Mouse (Mus musculus): ENCODE results near the gene 1700016K19Rik. TPM values are rescaled to one million over a fixed set of nuclear protein-coding genes. Genes with fewer than 3 reads are reported as not detected.

1700016K19Rik gene
- polyA plus RNA-seq, 1 experiment, result not detected

DNA sequence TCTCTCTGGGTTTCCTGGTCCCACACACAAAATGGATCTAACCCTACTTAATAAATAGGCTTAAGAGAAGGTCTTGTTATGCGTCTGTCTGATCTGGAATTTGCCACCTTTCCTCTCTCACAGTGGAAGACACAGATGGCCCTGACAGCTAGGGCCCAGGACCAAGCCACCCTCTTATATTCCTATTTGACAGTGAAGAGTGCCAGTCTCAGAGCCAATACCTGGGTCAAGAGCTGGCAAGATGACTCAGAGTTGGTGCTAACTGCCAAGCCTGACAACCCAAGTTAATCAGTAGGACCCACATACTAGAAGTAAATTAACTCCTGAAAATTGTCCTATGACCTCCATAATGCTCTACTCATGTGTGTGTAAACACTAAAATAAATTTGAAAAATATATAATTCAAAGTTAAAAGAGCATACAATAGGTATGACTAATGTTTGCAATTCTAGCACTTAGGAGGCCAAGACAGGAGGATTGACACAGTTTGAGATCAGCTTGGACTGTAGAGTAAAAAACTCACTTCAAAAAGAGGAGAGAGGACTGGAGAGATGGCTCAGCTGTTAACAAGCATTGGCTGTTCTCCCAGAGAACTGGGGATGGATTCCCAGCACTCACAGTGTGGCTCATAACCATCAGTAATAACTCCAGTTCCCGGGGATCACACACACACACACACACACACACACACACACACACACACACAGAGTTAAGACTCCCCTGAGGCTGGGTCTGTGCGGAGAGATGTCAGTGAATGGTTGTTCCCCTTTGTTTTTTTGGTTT lies 39.8 kb downstream of the 1700016K19Rik start:
- no peaks in the 10 kb centered on the region for H3K79me2 ChIP-seq (ENCODE audit: control insufficient read depth, insufficient read depth)
- no peaks in the 10 kb centered on the region for H3K36me3 ChIP-seq (ENCODE audit: control insufficient read depth, insufficient read depth)
- no peak overlapping the region for H3ac ChIP-seq (ENCODE audit: control insufficient read depth, insufficient read length, low read depth)
- H3K27me3 ChIP-seq (ENCODE audit: control insufficient read depth, insufficient read depth, insufficient read length), result peaks cover 3% of the 10 kb centered on the region
- H3K4me3 ChIP-seq (ENCODE audit: insufficient read depth, poor library complexity, severe bottlenecking), result no peak overlapping the region
- no peak for TF ChIP-seq USF1 (IDR thresholded peaks at IDR 0.05; ENCODE audit: low read depth)
- TF ChIP-seq MYOG (IDR thresholded peaks at IDR 0.05; ENCODE audit: control insufficient read depth, extremely low read depth, insufficient read length), result no peak
- TF ChIP-seq CEBPB (IDR thresholded peaks at IDR 0.05; ENCODE audit: low read depth), result no peak
- H3K79me3 ChIP-seq (ENCODE audit: low read depth), result no peaks in the 10 kb centered on the region

- Histone ChIP-seq H3K36me3 (ENCODE audit: control insufficient read depth, insufficient read depth) (no peaks in the 10 kb centered on the region), H3K79me3 (ENCODE audit: low read depth) (no peaks in the 10 kb centered on the region), H3K4me3 (ENCODE audit: insufficient read depth, poor library complexity, severe bottlenecking) (no peak overlapping the region), H3K79me2 (ENCODE audit: control insufficient read depth, insufficient read depth) (no peaks in the 10 kb centered on the region), H3K27me3 (ENCODE audit: control insufficient read depth, insufficient read depth, insufficient read length) (no peaks in the 10 kb centered on the region), H3ac (ENCODE audit: control insufficient read depth, insufficient read length, low read depth) (no peak overlapping the region)
- TF ChIP-seq CTCF (IDR thresholded peaks at IDR 0.05; ENCODE audit: control insufficient read depth, insufficient read depth, insufficient read length) (no peak), MAX (IDR thresholded peaks at IDR 0.05) (no peak), CEBPB (IDR thresholded peaks at IDR 0.05; ENCODE audit: low read depth) (no peak), USF1 (IDR thresholded peaks at IDR 0.05; ENCODE audit: low read depth) (no peak), FOSL1 (IDR thresholded peaks at IDR 0.05; ENCODE audit: insufficient read depth, low read length, poor library complexity, severe bottlenecking) (no peak), MYOD1 (IDR thresholded peaks at IDR 0.05; ENCODE audit: control insufficient read depth, insufficient read length, low read depth) (no peak), MYOG (IDR thresholded peaks at IDR 0.05; ENCODE audit: control insufficient read depth, extremely low read depth, insufficient read length) (no peak)
Measured at GRCm38 (mm10) chr11:76040106-76040505, 40.4 kb downstream of the 1700016K19Rik start.

- no peaks in the 10 kb centered on the region for H3K36me3 ChIP-seq (ENCODE audit: control insufficient read depth, insufficient read depth)
- H3K4me3 ChIP-seq (ENCODE audit: insufficient read depth, poor library complexity, severe bottlenecking), result no peak overlapping the region
- no peaks in the 10 kb centered on the region for H3K27me3 ChIP-seq (ENCODE audit: control insufficient read depth, insufficient read depth, insufficient read length)
- TF ChIP-seq MAX (IDR thresholded peaks at IDR 0.05) (no peak), MYOG (IDR thresholded peaks at IDR 0.05; ENCODE audit: control insufficient read depth, extremely low read depth, insufficient read length) (no peak), CTCF (IDR thresholded peaks at IDR 0.05; ENCODE audit: control insufficient read depth, insufficient read depth, insufficient read length) (no peak), CEBPB (IDR thresholded peaks at IDR 0.05; ENCODE audit: low read depth) (no peak), MYOD1 (IDR thresholded peaks at IDR 0.05; ENCODE audit: control insufficient read depth, insufficient read length, low read depth) (no peak), FOSL1 (IDR thresholded peaks at IDR 0.05; ENCODE audit: insufficient read depth, low read length, poor library complexity, severe bottlenecking) (no peak), USF1 (IDR thresholded peaks at IDR 0.05; ENCODE audit: low read depth) (no peak)
- no peaks in the 10 kb centered on the region for H3K79me2 ChIP-seq (ENCODE audit: control insufficient read depth, insufficient read depth)
- H3ac ChIP-seq (ENCODE audit: control insufficient read depth, insufficient read length, low read depth), result no peak overlapping the region
- H3K79me3 ChIP-seq (ENCODE audit: low read depth), result no peaks in the 10 kb centered on the region
Measured at GRCm38 (mm10) chr11:76040761-76041376, 41.2 kb downstream of the 1700016K19Rik start.

DNA sequence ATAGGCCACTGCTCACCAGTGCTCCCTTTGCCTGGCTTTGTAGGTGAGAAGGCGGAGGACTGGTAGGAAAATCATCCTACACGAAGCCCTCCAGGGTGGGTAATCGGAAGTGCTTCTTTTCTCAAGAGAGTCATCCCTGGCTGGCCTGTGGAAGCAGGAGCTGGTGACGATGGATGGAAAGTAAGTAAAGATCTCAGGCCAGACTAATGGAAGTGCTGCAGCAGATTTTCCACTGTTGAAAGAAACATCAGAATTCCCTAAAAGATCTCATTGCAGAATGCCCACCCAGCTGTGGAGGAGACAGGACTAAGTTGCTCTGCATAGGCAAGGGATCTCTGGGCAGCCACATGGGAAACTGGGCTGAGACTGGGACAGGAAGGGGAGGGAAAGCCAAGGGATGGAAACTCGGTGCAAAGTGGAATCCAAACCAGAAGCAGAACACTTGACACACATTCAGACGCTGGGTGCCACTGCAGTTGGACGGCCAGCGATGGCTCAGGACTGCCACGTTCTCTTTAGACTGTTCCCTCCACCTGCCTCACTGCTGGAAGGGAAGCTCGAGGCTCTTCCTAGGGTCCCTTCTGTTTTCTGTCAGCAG lies 42.4 kb downstream of the 1700016K19Rik start:
- Histone ChIP-seq H3K4me3 (ENCODE audit: insufficient read depth, poor library complexity, severe bottlenecking) (no peak overlapping the region), H3K79me3 (ENCODE audit: low read depth) (no peaks in the 10 kb centered on the region), H3K27me3 (ENCODE audit: control insufficient read depth, insufficient read depth, insufficient read length) (no peaks in the 10 kb centered on the region), H3ac (ENCODE audit: control insufficient read depth, insufficient read length, low read depth) (no peak overlapping the region), H3K79me2 (ENCODE audit: control insufficient read depth, insufficient read depth) (no peaks in the 10 kb centered on the region), H3K36me3 (ENCODE audit: control insufficient read depth, insufficient read depth) (no peaks in the 10 kb centered on the region)
- TF ChIP-seq CTCF (IDR thresholded peaks at IDR 0.05; ENCODE audit: control insufficient read depth, insufficient read depth, insufficient read length) (no peak), USF1 (IDR thresholded peaks at IDR 0.05; ENCODE audit: low read depth) (no peak), MAX (IDR thresholded peaks at IDR 0.05) (no peak), FOSL1 (IDR thresholded peaks at IDR 0.05; ENCODE audit: insufficient read depth, low read length, poor library complexity, severe bottlenecking) (no peak), MYOG (IDR thresholded peaks at IDR 0.05; ENCODE audit: control insufficient read depth, extremely low read depth, insufficient read length) (no peak), MYOD1 (IDR thresholded peaks at IDR 0.05; ENCODE audit: control insufficient read depth, insufficient read length, low read depth) (no peak), CEBPB (IDR thresholded peaks at IDR 0.05; ENCODE audit: low read depth) (no peak)

DNA sequence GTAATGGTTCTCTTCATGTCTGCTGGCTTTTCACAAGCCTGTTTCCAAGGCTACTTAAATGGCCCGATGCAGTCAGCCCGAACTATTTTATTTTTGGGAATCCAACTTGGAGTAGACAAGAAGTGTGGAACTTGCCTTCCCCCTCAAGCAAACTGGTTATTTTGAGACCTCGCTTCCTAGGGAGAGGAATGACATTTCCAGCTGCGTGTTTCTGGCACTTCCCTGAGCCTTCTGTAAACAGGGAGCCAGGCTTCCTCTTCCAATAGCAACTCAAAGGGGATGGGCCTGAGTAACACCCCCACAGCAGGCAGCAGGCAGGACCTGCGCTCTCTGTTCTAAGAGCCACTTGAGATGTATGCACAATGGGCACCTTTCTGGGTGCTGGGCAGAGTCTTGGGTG lies 43.2 kb downstream of the 1700016K19Rik start:
- H3K4me3 ChIP-seq (ENCODE audit: insufficient read depth, poor library complexity, severe bottlenecking), result no peak overlapping the region
- H3K27me3 ChIP-seq (ENCODE audit: control insufficient read depth, insufficient read depth, insufficient read length), result no peaks in the 10 kb centered on the region
- no peak for TF ChIP-seq CTCF (IDR thresholded peaks at IDR 0.05; ENCODE audit: control insufficient read depth, insufficient read depth, insufficient read length)
- TF ChIP-seq FOSL1 (IDR thresholded peaks at IDR 0.05; ENCODE audit: insufficient read depth, low read length, poor library complexity, severe bottlenecking), result no peak
- TF ChIP-seq MYOD1 (IDR thresholded peaks at IDR 0.05; ENCODE audit: control insufficient read depth, insufficient read length, low read depth), result no peak
- no peak for TF ChIP-seq MAX (IDR thresholded peaks at IDR 0.05)
- TF ChIP-seq MYOG (IDR thresholded peaks at IDR 0.05; ENCODE audit: control insufficient read depth, extremely low read depth, insufficient read length), result no peak
- TF ChIP-seq CEBPB (IDR thresholded peaks at IDR 0.05; ENCODE audit: low read depth), result no peak
- TF ChIP-seq USF1 (IDR thresholded peaks at IDR 0.05; ENCODE audit: low read depth), result no peak
- no peaks in the 10 kb centered on the region for H3K79me3 ChIP-seq (ENCODE audit: low read depth)
- no peaks in the 10 kb centered on the region for H3K79me2 ChIP-seq (ENCODE audit: control insufficient read depth, insufficient read depth)
- H3ac ChIP-seq (ENCODE audit: control insufficient read depth, insufficient read length, low read depth), result no peak overlapping the region
- H3K36me3 ChIP-seq (ENCODE audit: control insufficient read depth, insufficient read depth), result no peaks in the 10 kb centered on the region

All from C2C12 (cell line).